Mouse (Mus musculus): ENCODE measurements around the gene Pgd. TPM values are rescaled to one million over a fixed set of nuclear protein-coding genes. Genes with fewer than 3 reads are reported as not detected.

Gene Pgd
- polyA plus RNA-seq, 1 experiment from 2014 or later: 113 TPM

Other genes starting within 250 kb of the Pgd start
- gene Pex14, start 66.9 kb downstream of the Pgd start, polyA plus RNA-seq (2015; fragmentation: Nextera tagmentation; extraction: Ambion mirVana): 48.9 and 56.0 TPM in 2 replicates
- gene Dffa, start 62.6 kb downstream of the Pgd start, polyA plus RNA-seq (2015; fragmentation: Nextera tagmentation; extraction: Ambion mirVana): 26.9 and 28.2 TPM in 2 replicates
- not detected in 2 replicates for gene Cort, start 40.0 kb downstream of the Pgd start, polyA plus RNA-seq (2015; fragmentation: Nextera tagmentation; extraction: Ambion mirVana)
- gene Cenps, start 29.1 kb downstream of the Pgd start, polyA plus RNA-seq (2015; fragmentation: Nextera tagmentation; extraction: Ambion mirVana): 10.6 and 12.1 TPM in 2 replicates
- 15.2 and 18.1 TPM in 2 replicates for gene Kif1b, start 140.9 kb upstream of the Pgd start, polyA plus RNA-seq (2015; fragmentation: Nextera tagmentation; extraction: Ambion mirVana)